Mouse (Mus musculus) right cerebral cortex, postnatal 36 days (tissue): Measurements from ENCODE around the gene Tpcn2.

Experiments
- DNase-seq, 2 experiments: peaks; one replicate each; pipeline ENCODE4 v3.0.0; 2022; ENCODE audit warnings: low spot score in 2 of 2, mixed read lengths in 1 of 2

Gene Tpcn2

GRCm38 (mm10) chr7:145205363-145205902, 78.4 kb downstream of the Tpcn2 start:
- no peak for DNase-seq

- no peak for DNase-seq
Observed at GRCm38 (mm10) chr7:145199711-145200110, 84.1 kb downstream of the Tpcn2 start.

- peak; percentile 49 to 52 for DNase-seq
Observed at GRCm38 (mm10) chr7:145198223-145198714, 85.5 kb downstream of the Tpcn2 start.

- no peak for DNase-seq
Observed at GRCm38 (mm10) chr7:145197711-145198110, 86.1 kb downstream of the Tpcn2 start.

GRCm38 (mm10) chr7:145197042-145197441, 86.8 kb downstream of the Tpcn2 start:
- DNase-seq: peak; percentile 93 to 96

- no peak for DNase-seq
Observed at GRCm38 (mm10) chr7:145196340-145196739, 87.5 kb downstream of the Tpcn2 start.

- no peak for DNase-seq
Observed at GRCm38 (mm10) chr7:145195186-145195927, 88.5 kb downstream of the Tpcn2 start.

GRCm38 (mm10) chr7:145194455-145195161, 89.2 kb downstream of the Tpcn2 start:
- DNase-seq: peak in 1 of 2 experiments; percentile 25

- no peak for DNase-seq
Observed at GRCm38 (mm10) chr7:145192836-145193235, 91.0 kb downstream of the Tpcn2 start.

GRCm38 (mm10) chr7:145190520-145190919, 93.3 kb downstream of the Tpcn2 start:
- no peak for DNase-seq

- no peak for DNase-seq
Observed at GRCm38 (mm10) chr7:145189342-145189741, 94.5 kb downstream of the Tpcn2 start.

- no peak for DNase-seq
Observed at GRCm38 (mm10) chr7:145187802-145188201, 96.0 kb downstream of the Tpcn2 start.

GRCm38 (mm10) chr7:145182388-145182787, 101.4 kb downstream of the Tpcn2 start:
- no peak for DNase-seq

GRCm38 (mm10) chr7:145181376-145182034, 102.3 kb downstream of the Tpcn2 start:
- no peak for DNase-seq

- DNase-seq: no peak
Observed at GRCm38 (mm10) chr7:145179691-145180091, 104.1 kb downstream of the Tpcn2 start.

GRCm38 (mm10) chr7:145176750-145177589, 106.8 kb downstream of the Tpcn2 start:
- peak in 1 of 2 experiments; percentile 28 for DNase-seq

GRCm38 (mm10) chr7:145173563-145173962, 110.2 kb downstream of the Tpcn2 start:
- DNase-seq: no peak

- DNase-seq: no peak
Observed at GRCm38 (mm10) chr7:145173116-145173515, 110.7 kb downstream of the Tpcn2 start.

- no peak for DNase-seq
Observed at GRCm38 (mm10) chr7:145169703-145170102, 114.1 kb downstream of the Tpcn2 start.

- DNase-seq: no peak
Observed at GRCm38 (mm10) chr7:145159283-145160240, 124.2 kb downstream of the Tpcn2 start.
